Mouse (Mus musculus) kidney, postnatal 25 days (tissue): ENCODE measurements at regions not wholly inside any gene's neighbourhood (a gene's known extent, or its start where the extent isn't known, plus 50 kb on each side); places are given as distances from the start of the nearest gene placed in this dataset.
A peak's percentile ranks its signal among the peaks of the same experiment; 100 is the strongest.

Source experiments
- DNase-seq, 2 experiments: peaks; one replicate each; pipeline ENCODE4 v3.0.0; 2021; ENCODE audit warnings: mixed read lengths in 2 of 2

DNA sequence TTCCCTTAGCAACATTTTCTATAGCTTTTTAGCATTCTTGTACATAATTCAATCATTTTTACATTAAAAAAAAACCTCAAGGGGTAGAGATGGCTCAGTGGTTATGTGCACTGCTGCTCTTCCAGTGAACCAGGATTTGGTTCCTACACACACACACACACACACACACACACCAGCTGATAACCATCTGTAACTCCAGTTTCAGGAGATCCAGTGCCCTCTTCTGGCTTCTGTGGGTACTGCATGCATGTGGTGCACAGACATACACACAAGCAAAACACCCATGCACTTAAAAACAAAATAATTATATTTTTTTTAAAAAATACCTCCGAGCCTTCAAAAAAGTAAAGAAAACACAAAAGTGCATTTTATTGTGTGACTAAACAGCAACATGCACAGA, 270.6 kb downstream of the Agtpbp1 start:
- peak in 1 of 2 experiments; percentile 39 for DNase-seq

DNA sequence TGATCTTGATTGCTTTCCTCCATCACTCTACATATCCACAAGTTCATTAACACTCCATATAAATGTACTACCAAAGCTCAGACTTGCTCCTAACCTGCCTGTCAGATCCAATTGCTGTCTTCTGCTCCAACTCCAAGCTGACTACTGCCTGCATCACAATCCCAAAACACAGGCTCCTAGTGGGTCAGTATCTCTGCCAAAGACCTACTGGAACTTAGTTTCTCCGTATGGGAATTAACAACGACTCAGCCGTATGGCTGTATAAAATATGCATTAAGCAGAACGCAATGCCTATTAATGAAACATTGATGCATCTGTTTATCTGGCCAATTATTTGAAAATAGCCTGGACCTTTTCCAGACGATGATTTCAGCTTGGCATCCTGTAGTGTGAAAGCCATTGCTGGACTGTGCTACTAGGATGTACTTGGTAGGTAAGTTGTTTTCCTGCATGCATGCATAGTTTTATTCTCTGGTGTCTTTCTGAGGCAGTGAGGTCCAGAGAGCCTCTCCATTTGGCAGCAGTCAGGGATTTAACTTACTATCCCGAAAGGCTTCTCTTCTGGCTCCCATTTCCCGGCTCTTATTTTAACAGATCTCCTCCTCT, 271.2 kb downstream of the Agtpbp1 start:
- no peak for DNase-seq

DNA sequence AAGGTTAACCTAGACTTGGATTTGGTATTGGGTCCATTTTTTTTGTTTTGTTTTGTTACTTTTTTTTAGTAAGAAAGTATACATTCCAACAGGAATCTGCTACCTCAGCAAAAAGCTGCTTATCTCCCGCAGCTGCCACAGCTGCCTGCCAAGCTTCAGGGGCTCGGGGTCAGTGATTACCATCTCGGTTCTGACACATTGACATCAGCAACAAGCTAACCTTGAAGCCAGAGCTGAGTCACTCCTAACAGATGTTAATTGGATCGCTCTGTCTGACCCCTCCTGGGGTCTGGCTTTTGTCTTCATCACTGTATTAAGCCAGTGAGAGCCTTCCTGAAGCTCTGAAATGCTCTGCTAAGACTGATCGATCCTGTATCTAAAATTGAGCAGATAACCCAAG, 292.1 kb downstream of the Agtpbp1 start:
- DNase-seq = no peak

DNA sequence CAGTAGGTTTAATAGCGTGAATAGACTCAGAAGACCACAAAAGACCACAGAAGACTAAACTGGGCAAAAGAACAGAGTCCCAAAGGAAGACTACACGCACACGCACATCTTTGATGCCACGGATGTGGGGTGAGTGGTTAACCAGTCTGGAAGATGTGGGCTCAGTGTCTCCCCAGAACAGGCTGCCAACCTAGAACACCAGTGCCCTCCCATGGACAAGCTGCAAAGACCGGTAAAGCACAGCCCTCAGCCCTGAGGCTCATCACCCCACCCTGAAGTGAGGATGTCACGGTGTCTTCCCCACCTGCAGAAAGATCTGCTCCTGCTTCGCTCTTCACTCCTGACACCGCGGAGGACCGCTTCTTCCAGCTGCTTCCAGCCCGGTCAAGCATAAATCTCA, 295.9 kb downstream of the Agtpbp1 start:
- no peak for DNase-seq

DNA sequence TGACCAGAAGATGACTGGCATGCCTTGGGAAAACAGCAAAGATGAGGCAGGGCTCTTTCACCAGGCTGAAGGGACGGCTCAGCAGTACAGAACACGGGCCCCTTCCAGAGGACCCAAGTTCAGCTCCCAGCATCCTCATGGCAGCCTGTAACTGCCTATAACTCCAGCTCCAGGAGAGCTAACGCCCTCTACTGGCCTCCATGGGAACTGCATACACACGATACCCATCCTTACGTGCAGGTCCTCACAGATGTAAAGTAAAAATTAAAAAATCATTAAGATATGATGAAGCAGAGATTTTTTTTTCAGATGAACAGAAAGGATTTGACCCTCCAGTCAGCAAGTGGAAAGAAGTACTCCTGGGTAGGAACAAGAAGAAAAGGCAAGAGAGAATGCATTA, 303.8 kb downstream of the Agtpbp1 start:
- DNase-seq = no peak

DNA sequence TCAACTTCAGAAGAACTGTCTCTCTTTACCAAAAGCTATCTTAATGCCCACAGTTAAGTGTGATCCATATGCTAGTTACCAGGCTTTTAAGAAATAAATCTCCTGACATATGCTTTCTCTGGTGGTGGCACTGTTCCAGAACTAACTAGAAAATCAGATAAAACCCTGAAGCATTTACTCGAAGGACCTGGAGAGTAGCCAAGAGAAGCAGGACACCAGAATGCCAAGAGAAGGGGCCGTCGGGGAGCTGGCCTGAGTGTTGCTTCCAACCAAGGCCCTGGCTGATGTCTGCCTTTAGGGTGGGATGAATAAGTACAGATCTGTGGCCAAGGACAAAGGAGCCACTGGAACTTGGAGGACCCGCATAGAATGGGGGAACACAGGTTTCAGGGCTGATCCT, 305.9 kb downstream of the Agtpbp1 start:
- no peak for DNase-seq

DNA sequence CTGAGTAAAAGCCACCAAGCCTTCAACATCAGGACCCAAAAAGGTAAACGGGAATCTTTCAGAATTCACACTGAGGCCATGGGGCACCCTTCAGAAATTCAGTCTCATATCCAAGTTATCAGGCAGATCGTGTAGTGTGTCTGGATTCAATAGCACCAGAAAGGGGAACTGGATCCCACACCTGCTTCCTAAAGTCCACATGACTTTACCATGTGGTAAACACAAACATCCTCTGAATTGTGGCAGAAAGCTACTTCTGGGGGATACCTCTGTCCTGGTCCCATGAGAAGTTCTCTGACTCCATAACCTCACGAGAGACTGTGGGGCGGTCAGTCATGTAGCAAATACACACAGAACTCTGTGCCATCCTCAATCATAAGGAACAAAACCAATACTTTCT, 313.4 kb downstream of the Agtpbp1 start:
- DNase-seq = no peak

DNA sequence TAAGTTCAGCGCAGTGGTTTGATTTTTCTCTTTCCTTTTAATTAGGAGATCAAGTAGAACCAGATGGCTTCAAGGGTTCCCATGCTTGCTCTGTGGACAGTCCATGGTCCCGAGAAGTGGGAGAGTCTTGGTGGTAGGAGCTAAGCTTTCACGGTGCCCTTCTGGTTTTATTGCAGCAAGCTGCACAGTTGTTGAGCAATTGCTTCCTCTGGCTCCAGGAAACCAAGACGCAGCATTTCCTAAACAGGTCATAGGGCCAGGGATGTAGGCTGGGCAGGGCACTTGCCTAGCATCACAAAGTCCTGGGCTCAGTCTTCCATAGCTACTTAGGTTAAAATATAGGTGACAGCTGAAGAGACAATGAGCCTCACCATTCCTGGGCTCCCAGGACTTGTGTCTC, 318.2 kb downstream of the Agtpbp1 start:
- DNase-seq = no peak

DNA sequence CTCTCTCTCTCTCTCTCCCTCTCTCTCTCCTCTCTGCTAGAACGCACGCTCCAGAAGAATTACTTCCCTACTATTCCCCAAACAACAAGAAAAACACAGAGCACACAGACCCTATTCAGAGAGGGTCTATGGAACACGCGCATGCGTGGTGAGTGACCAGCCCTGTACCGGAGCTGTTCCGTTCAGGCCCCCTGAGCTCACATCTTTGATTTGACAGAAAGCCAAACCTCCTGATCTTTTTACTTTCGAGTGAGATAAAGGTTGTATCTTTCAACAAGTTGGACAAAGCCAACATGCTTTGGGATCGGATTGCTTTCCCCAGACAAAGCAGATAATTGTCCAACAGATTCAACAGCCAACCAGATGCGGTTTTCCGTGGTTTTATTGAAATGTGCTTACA, 320.9 kb downstream of the Agtpbp1 start:
- no peak for DNase-seq

DNA sequence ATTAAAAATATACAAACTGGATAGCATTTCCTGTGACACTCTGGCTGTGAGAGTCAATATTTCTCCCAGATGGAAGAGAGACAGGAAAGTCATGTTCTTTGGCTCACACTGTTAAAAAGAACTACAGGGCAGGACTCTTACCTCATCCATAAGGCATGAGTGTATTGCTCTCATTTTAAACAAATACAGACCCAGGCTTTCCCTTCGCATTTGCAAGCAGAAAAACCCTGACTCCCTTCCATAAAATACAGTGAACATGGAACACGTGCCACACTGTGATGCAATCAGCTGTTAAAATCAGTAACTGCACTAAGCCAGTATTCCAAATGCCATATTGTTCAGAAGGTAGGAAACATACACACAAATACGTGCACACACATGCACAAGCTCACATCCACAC, 323.1 kb downstream of the Agtpbp1 start:
- no peak for DNase-seq

DNA sequence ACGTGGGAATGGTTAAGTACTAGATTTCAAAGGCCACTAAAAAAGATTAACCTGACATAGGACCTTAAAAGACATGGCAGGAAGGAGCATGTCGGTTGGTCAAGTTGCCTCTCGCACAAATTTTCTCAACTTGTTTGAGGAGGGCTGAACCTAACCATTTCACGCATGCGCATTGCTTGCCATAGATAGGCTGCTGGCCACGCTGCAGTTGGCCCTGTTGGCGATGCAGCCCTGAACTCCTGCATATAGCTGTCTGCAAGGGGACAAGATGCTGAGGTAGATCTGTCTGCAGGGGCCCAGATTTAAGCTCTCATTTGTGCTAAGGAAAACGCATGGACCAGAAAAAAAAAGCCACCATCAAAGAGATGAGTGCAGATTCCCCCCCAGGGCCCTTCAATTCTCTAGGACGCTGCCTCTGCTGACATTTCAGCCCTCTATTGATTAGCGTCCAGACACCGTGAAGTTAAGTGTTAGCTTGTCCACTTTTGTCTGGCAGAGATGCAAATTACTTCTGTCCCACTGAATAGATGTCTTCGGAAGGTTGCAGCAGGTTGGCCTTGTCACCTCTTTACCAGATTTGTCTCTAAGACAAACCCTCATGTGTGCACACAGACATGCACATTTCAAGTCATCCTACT, 329.1 kb downstream of the Agtpbp1 start:
- no peak for DNase-seq

DNA sequence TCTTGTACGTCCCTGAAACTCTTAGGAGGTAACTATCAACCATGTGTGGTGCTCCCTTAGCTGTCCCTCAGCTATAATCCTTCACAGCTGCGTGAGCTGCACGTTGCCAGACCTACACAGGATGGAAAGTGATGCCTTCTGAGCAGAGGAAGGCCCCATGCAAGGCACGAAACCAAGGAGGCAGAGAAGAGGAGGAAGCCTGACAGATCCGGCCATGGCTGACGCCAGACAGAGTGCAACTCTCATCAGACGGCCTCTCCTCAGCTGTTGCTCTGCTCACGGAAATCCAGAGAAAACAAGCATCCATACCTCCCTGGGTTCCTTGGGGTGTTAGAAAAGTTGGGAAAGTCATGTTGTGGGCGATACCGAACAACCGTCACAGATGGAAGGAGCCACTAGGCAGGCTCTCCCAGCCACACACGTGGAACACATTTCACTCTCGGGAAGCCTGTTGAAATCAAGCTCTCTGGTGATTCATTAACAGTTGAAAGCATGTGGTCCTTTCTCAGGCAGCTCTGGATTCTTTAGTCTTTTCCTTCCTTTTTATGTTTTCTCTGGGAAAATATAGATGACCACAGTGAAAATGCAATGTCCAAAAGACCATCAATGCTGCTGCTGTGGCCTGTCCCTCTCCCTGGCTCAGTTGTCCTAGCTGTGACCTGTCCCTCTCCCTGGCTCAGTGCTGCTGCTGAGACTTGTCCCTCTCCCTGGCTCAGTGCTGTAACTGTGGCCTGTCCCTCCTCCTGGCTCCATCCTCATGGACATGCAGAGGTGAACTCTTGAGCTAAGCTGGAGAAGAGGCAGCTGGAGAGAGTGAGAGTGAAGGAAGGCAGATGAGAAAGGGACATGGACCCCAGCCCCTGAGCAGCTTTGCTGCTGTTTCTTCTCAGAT, 331.1 kb downstream of the Agtpbp1 start:
- DNase-seq = no peak

DNA sequence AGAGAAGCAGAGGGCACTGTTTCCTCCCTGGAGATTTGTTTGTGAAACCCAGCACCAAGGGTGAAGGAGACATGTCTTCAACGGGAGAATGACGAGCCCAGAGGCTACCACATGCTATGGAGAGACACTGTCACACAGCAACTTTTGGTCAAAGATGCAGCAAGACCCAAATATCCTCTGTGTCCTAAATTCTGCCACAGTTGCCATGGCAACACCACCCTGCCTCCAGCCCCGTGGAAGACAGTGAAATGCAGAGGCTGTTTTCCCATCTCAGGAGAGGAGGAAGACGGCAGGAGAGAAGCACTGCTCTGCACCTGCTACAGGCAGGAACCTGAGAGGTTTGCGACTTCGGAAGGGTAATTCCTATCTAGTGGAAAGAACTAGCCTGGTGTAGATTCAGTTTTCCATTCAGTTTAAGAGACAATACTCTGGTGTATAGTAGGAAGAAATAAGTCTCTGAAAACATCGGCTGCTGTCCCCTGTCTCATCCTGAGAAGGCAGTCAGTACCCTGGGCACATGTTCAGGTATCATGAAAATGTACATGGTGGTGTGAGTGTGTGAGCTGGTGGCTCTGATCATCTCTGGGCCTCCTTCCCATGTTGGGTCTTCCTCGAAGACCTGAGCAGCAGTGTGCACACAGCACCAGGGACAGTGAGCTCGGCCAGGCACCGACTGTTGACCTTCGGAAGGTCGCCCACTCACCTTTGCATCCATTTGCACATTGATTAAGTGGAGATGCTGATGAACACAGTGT, 333.6 kb downstream of the Agtpbp1 start:
- no peak for DNase-seq

DNA sequence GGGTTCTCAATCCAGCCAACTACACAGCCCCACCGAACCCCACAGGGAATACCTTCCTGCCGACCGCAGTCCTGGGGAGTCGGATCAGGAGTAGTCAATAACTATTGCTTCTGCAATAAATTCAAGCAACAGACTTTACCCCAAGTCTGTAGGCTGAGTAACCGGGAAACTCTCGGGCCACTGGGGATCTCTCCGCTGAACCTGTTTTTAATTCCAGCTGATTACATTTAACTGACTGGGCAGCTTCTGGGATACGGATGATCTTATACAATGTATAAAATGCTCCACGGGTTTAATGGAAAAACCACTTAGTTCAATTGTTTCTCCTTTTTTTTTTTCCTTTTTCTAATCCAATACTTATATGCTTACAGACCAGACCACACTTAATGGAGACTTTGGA, 336.6 kb downstream of the Agtpbp1 start:
- no peak for DNase-seq

DNA sequence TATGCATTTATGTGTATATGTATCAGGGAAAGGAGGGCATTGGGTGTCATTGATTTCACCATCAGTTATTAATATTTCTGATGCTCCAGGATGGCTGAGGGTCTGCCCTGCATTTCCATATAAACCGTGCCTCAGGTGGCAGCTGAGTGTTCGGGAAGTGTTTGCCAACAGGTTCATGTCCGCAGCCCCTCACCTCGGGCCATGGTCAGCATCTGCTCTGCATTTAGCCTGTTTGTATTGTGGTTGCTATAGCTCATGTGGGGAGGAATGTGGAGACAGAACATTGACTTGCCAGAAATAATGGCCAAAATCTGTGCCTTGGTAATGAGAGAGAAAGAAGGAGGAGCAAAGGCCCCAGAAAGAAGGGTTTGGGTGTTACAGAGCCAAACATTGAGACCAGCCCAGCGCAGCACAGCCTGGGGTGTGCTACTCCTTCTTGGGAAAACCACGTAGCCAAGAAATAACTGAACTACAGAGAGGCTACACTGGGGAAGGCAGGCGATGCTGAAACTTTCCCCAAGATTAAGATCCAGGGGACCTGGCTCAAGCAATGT, 338.0 kb downstream of the Agtpbp1 start:
- no peak for DNase-seq

DNA sequence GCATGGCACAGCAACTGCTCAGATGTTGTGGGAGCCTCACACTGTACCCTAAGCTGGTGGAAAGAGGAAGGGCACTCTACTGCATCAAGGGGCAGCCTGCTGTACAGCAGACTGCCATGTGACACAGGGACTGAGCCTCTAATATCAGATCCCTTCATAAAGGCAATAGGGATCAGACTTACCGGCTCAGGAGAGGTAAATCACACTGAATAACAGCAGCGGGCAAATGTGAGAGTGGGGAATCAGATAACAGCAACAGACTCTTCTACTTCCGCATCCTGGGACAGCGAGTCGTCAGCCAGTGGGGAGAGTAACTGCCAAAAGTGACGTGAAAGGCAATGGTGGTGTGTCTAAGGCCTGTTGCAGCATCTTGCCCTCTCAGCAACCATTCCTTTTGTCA, 339.0 kb downstream of the Agtpbp1 start:
- DNase-seq = no peak

DNA sequence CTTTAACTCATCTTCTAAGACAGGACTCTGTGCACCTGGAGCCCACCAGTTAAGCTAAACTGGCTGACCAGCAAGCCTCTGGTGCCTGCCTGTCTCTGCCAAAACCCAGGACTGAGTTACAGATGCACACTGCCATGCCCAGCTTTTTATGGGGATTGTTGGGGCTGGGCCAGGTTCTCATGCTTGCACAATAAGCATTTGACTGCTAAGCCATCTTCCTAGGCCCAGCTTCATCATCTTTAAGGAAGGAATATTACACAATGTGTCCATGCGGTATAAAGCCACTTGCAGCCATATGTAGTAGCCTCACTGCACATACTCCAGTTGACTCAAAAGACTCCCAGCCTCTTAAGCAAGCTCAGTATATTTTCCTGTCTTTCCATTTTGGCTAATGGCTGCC, 340.4 kb downstream of the Agtpbp1 start:
- no peak for DNase-seq

DNA sequence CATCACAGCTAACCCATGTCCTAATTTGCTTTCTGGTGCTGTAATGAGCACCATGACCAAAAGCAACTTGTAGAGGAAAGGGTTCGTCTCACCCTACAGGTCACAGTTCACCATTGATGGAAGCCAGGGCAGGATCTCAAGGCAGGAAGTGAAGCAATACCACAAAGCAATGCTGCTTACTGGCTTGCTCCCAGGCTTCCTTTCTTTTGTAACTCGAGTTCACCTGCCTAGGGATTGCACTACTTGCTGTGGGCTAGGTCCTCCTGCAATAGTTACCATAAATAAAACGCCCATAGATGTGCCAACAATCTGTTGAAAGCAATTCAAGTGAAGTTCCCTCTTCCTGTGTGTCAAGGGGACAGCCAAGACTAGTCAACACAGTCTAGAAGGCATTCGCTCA, 342.4 kb downstream of the Agtpbp1 start:
- DNase-seq = no peak

DNA sequence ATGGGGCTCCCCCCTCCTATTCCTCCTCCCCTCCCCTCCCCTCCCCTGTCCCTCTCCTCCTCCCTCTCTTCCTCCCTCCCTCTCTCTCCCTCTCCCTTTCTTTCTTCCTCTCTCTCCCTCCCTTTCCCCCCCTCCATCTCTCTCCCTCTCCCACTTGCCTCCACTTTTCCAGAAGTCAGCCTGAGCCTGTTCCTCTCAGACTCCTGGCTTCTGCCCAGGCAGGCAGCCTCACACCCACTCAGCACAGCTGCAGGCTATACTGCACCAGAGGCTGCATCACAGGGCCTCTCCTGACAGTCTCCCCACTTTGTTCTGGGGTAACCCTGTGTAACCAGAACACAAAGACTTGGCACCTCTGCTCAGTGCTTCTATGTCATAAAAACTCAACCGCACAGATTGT, 346.3 kb downstream of the Agtpbp1 start:
- no peak for DNase-seq

DNA sequence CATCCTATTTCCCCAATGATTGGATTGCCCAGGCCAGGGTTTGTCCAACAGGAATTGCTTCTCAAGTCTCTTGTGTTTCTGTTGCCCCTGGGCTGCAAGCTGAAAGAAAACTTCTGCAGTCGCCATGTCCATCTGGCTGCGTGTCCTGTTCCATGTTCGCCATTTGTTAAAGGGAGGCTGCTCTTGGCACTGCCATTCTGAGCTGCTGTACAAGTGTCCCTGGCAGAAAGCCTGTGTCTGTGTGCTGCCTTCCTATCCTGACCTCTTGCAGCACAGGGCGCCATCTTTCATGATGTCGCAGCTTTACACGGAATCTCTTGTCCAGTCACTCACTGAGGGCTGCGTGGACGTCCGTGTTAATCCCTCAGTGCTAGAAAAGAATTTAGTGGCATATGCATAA, 349.2 kb downstream of the Agtpbp1 start:
- DNase-seq = no peak

DNA sequence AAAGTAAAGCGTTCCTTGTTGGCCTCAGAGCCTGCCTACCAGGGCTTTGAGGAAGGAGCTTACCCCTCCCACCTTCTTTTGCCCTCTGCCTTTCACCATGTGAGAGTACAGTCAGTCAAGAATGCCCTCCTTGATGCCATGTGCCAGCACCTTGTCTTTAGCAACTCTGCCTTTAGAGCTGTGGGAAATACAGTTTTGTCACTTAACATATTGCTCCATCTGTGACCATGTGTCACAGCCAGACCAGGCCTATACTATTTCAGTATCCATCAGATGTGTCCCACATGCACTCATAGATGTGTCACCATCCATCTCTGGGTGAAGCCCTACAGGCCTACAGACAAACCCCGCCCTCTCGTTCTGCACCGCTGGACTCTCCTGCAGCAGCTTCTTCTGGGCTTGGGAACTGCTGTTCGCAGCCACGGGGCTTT, 355.9 kb downstream of the Agtpbp1 start:
- DNase-seq = no peak

DNA sequence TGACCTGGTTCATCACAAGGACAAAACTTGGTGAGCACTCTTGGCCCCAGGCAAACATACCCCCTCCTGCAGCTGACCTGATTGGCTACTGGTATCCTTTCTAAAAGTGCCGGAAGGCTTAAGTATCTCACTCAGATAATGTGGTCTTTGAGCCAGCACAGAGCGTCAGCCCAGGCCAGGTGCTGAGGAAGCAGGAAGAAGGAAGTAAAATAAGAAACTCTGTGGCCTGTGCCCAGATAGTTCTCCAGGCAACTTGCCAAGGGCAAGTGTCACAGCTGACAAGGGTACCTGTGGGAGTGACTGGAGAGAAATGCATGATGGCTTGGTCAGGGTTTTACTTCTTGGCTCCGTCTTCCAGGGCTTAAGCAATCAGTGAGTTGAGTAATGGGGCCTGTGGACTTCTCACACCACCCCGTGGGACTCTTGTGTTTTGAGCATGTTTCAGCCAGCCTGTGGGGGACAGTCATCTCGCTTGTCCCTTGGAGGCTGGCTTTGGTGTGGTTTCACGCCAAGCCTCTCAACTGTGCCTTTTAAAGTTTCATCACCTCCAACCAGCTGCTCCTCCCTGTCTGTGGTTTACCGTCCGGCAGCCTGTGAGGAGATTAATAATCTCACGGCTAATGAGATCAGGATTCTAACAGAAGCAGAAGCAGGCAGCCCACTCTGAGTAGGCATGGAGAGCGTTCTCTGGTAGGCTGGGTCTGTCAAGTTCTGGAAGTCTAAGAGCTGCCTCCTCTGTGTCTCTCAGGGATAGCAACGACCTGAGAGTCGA, 356.8 kb downstream of the Agtpbp1 start:
- peak; percentile 8 to 44 for DNase-seq
